Mouse (Mus musculus) midbrain, postnatal 0 days (tissue): ENCODE measurements around the gene Keap1. TPM values are rescaled to one million over a fixed set of nuclear protein-coding genes. Genes with fewer than 3 reads are reported as not detected.

Source experiments
- ATAC-seq: fragments of 200-750 bp; cut with Nextera tagmentation; 2 replicates; pipeline ENCODE4 v1.8.0; 2017; ENCODE audit warnings: moderate number of reproducible peaks, mild to moderate bottlenecking, moderate TSS enrichment, moderate library complexity; ENCODE audit not compliant: low FRiP score
- DNase-seq: peaks from one replicate; pipeline ENCODE4 v3.0.0-alpha.2; 2015; ENCODE audit warnings: low spot score
- H3K27ac ChIP-seq: fragments of 300-500 bp; sonication (generic); 2 replicates; pipeline ENCODE4 v1.5.1; 2014; ENCODE audit warnings: low read depth, mild to moderate bottlenecking, low read length, mixed read lengths
- H3K27me3 ChIP-seq: fragments of 300-500 bp; sonication (generic); 2 replicates; pipeline ENCODE4 v1.6.1; 2014; ENCODE audit warnings: low read length, control low read depth, mixed read lengths; ENCODE audit not compliant: insufficient read depth
- H3K36me3 ChIP-seq: fragments of 300-500 bp; sonication (generic); 2 replicates; pipeline ENCODE4 v1.6.1; 2014; ENCODE audit warnings: low read length, control low read depth, mixed read lengths; ENCODE audit not compliant: insufficient read depth
- H3K4me1 ChIP-seq: fragments of 300-500 bp; sonication (generic); 2 replicates; pipeline ENCODE4 v1.6.1; 2014; ENCODE audit warnings: mild to moderate bottlenecking, control low read depth, antibody characterized with exemption, low read length, mixed read lengths; ENCODE audit not compliant: insufficient read depth
- H3K4me2 ChIP-seq: fragments of 300-500 bp; sonication (generic); 2 replicates; pipeline ENCODE4 v1.6.1; 2014; ENCODE audit warnings: low read depth, mild to moderate bottlenecking, low read length, mixed read lengths; ENCODE audit not compliant: poor library complexity, severe bottlenecking
- H3K4me3 ChIP-seq: fragments of 300-500 bp; sonication (generic); 2 replicates; pipeline ENCODE4 v1.5.1; 2014; ENCODE audit warnings: low read depth, mild to moderate bottlenecking, low read length, moderate library complexity
- H3K9ac ChIP-seq: fragments of 300-500 bp; sonication (generic); replicated peaks from 2 replicates; pipeline ENCODE4 v1.6.1; 2014; ENCODE audit warnings: mild to moderate bottlenecking, low read length, moderate library complexity, mixed read lengths; ENCODE audit not compliant: poor library complexity, severe bottlenecking
- H3K9me3 ChIP-seq: fragments of 300-500 bp; sonication (generic); 2 replicates; pipeline ENCODE4 v1.6.1; 2016; ENCODE audit warnings: low read length, control low read depth
- CTCF ChIP-seq: IDR thresholded peaks from 2 replicates; pipeline ENCODE4 v1.5.1; 2016; ENCODE audit warnings: antibody characterized with exemption, mild to moderate bottlenecking
- WGBS: fragments of 180-500 bp; shearing (Covaris S2); extraction: QIAGEN DNeasy Blood & Tissue Kit; methylation state at CpG from one replicate; pipeline ENCODE4 v1.1.7; 2014; 5-methylcytosine and 5-hydroxymethylcytosine counted together
- polyA plus RNA-seq: library from polyadenylated mRNA; unstranded; fragments of >200 nt; fragmentation: Nextera tagmentation; extraction: Ambion mirVana; gene quantifications from 2 replicates; pipeline ENCODE4 v1.2.1, GENCODE M21; 2015
- total RNA-seq: library from RNA; depleted of rRNA; stranded (reverse); fragments of >200 nt; gene quantifications from 2 replicates; pipeline ENCODE4 v1.2.3, GENCODE M21; 2014; rRNA removed

Gene Keap1
- total RNA-seq: 72.5 and 89.7 TPM in 2 replicates
- 60.6 and 67.7 TPM in 2 replicates for polyA plus RNA-seq

GRCm38 (mm10) chr9:21238733-21239464 lies at the start of gene Keap1:
TSS of gene Keap1 (minus strand) at chr9:21239361.
- ATAC-seq: peak; percentile 73
- H3K36me3 ChIP-seq: peaks cover 7% of the 10 kb centered on the region; the same call in 1 of the 2 replicates
- no peaks in the 10 kb centered on the region for H3K9me3 ChIP-seq
- peak; percentile 83 for DNase-seq
- H3K27ac ChIP-seq: peak within 1 kb of the TSS; percentile 82
- H3K4me1 ChIP-seq: peaks cover 6% of the 10 kb centered on the region
- H3K27me3 ChIP-seq: peaks cover 13% of the 10 kb centered on the region
- peak within 1 kb of the TSS; percentile 68 for H3K4me2 ChIP-seq
- H3K9ac ChIP-seq: peak within 1 kb of the TSS; percentile 86
- WGBS: under 1% methylated on average over 66 of the region's 90 CpGs
- no peak for TF ChIP-seq CTCF
- H3K4me3 ChIP-seq: peak within 1 kb of the TSS; percentile 78

- TF ChIP-seq CTCF: no peak
- ATAC-seq (no peak), DNase-seq (no peak)
- no peaks in the 10 kb centered on the region for H3K9me3 ChIP-seq
- 79% methylated on average over 13 of the region's 13 CpGs for WGBS
- peaks cover 19% of the 10 kb centered on the region; the same call in 1 of the 2 replicates for H3K4me1 ChIP-seq
- H3K27me3 ChIP-seq: no peaks in the 10 kb centered on the region
- peak overlapping the region; percentile 54 for H3K4me3 ChIP-seq
- peaks cover 13% of the 10 kb centered on the region; the same call in 1 of the 2 replicates for H3K36me3 ChIP-seq
- peak overlapping the region; percentile 72 for H3K4me2 ChIP-seq
- H3K9ac ChIP-seq: peak overlapping the region; percentile 70
- H3K27ac ChIP-seq: peak overlapping the region; percentile 78
These were observed 49.5 kb upstream of the Keap1 start for GRCm38 (mm10) chr9:21288404-21289336.

GRCm38 (mm10) chr9:21287571-21288402 lies 48.6 kb upstream of the Keap1 start, which contains the start of gene Kri1:
TSS of gene Kri1 (minus strand) at chr9:21287969.
- Histone ChIP-seq H3K9ac (peak within 1 kb of the TSS; percentile 70), H3K4me2 (peak within 1 kb of the TSS; percentile 72), H3K9me3 (no peaks in the 10 kb centered on the region), H3K27ac (peak within 1 kb of the TSS; percentile 78), H3K4me3 (peak within 1 kb of the TSS; percentile 54), H3K27me3 (no peaks in the 10 kb centered on the region), H3K4me1 (peaks cover 19% of the 10 kb centered on the region; the same call in 1 of the 2 replicates), H3K36me3 (peaks cover 16% of the 10 kb centered on the region; the same call in 1 of the 2 replicates)
- TF ChIP-seq CTCF: peak; percentile 20; the same call in 1 of the 2 replicates
- ATAC-seq (peak; percentile 77), DNase-seq (peak; percentile 99)
- under 1% methylated on average over 59 of the region's 59 CpGs for WGBS

- H3K27ac ChIP-seq: 0 out of 2 replicates have a peak overlapping the region, but pooled peaks have one; percentile 78
- H3K9me3 ChIP-seq: no peaks in the 10 kb centered on the region
- TF ChIP-seq CTCF: no peak
- H3K4me1 ChIP-seq: peaks cover 19% of the 10 kb centered on the region; the same call in 1 of the 2 replicates
- peak overlapping the region; percentile 72 for H3K4me2 ChIP-seq
- H3K4me3 ChIP-seq: peak overlapping the region; percentile 54; the same call in 1 of the 2 replicates
- H3K9ac ChIP-seq: peak overlapping the region; percentile 70; the same call in 1 of the 2 replicates
- peaks cover 22% of the 10 kb centered on the region; the same call in 1 of the 2 replicates for H3K36me3 ChIP-seq
- H3K27me3 ChIP-seq: no peaks in the 10 kb centered on the region
- ATAC-seq: no peak
- DNase-seq: no peak
- WGBS: 73% methylated on average over 3 of the region's 3 CpGs
These were observed 47.6 kb upstream of the Keap1 start for GRCm38 (mm10) chr9:21286753-21287152.

- Histone ChIP-seq H3K36me3 (peaks cover 47% of the 10 kb centered on the region), H3K4me3 (no peak overlapping the region), H3K27ac (no peak overlapping the region), H3K4me2 (no peak overlapping the region), H3K27me3 (no peaks in the 10 kb centered on the region), H3K4me1 (peaks cover 12% of the 10 kb centered on the region; the same call in 1 of the 2 replicates), H3K9ac (no peak overlapping the region), H3K9me3 (no peaks in the 10 kb centered on the region)
- DNase-seq: no peak
- TF ChIP-seq CTCF: no peak
- no peak for ATAC-seq
- WGBS: 86% methylated on average over 3 of the region's 3 CpGs
These were observed 44.8 kb upstream of the Keap1 start for GRCm38 (mm10) chr9:21283994-21284393.
